Mouse (Mus musculus): ENCODE measurements at regions not wholly inside any gene's neighbourhood (a gene's known extent, or its start where the extent isn't known, plus 50 kb on each side); places are given as distances from the start of the nearest gene placed in this dataset.

- no peak overlapping the region for H3K4me3 ChIP-seq (ENCODE audit: low read depth, low read length)
- no peak overlapping the region for H3K9ac ChIP-seq (ENCODE audit: low read depth, low read length)
- no peaks in the 10 kb centered on the region for H3K9me3 ChIP-seq (replicated peaks; ENCODE audit: control insufficient read depth, low read length, poor library complexity, severe bottlenecking)
- no peak overlapping the region for H3K4me2 ChIP-seq (ENCODE audit: low read length)
- no peak for ATAC-seq
- H3K36me3 ChIP-seq (ENCODE audit: control insufficient read depth, insufficient read depth, low read length) = no peaks in the 10 kb centered on the region
- no peaks in the 10 kb centered on the region for H3K27me3 ChIP-seq (ENCODE audit: control insufficient read depth, insufficient read depth, low read depth, low read length)
- WGBS = 63% methylated on average over 2 of the region's 2 CpGs
- no peak overlapping the region for H3K27ac ChIP-seq (ENCODE audit: low read length)
- no peaks in the 10 kb centered on the region for H3K4me1 ChIP-seq (ENCODE audit: control insufficient read depth, insufficient read depth, low read length)
Observed at GRCm38 (mm10) chr15:63310426-63310825, 534.6 kb downstream of the Gsdmc2 start.

- no peaks in the 10 kb centered on the region for H3K27me3 ChIP-seq (ENCODE audit: control insufficient read depth, insufficient read depth, low read depth, low read length)
- ATAC-seq = no peak
- WGBS = 82% methylated on average over 4 of the region's 4 CpGs
- H3K27ac ChIP-seq (ENCODE audit: low read length) = no peak overlapping the region
- no peak overlapping the region for H3K9ac ChIP-seq (ENCODE audit: low read depth, low read length)
- H3K4me2 ChIP-seq (ENCODE audit: low read length) = no peak overlapping the region
- H3K4me3 ChIP-seq (ENCODE audit: low read depth, low read length) = no peak overlapping the region
- H3K9me3 ChIP-seq (replicated peaks; ENCODE audit: control insufficient read depth, low read length, poor library complexity, severe bottlenecking) = no peaks in the 10 kb centered on the region
- H3K36me3 ChIP-seq (ENCODE audit: control insufficient read depth, insufficient read depth, low read length) = no peaks in the 10 kb centered on the region
- H3K4me1 ChIP-seq (ENCODE audit: control insufficient read depth, insufficient read depth, low read length) = no peaks in the 10 kb centered on the region
Observed at GRCm38 (mm10) chr15:63299311-63299710, 545.7 kb downstream of the Gsdmc2 start.

- Histone ChIP-seq H3K4me1 (ENCODE audit: control insufficient read depth, insufficient read depth, low read length) (no peaks in the 10 kb centered on the region), H3K4me2 (ENCODE audit: low read length) (no peak overlapping the region), H3K9ac (ENCODE audit: low read depth, low read length) (no peak overlapping the region), H3K27me3 (ENCODE audit: control insufficient read depth, insufficient read depth, low read depth, low read length) (no peaks in the 10 kb centered on the region), H3K4me3 (ENCODE audit: low read depth, low read length) (no peak overlapping the region), H3K36me3 (ENCODE audit: control insufficient read depth, insufficient read depth, low read length) (no peaks in the 10 kb centered on the region), H3K9me3 (replicated peaks; ENCODE audit: control insufficient read depth, low read length, poor library complexity, severe bottlenecking) (no peaks in the 10 kb centered on the region), H3K27ac (ENCODE audit: low read length) (no peak overlapping the region)
- ATAC-seq = no peak
Observed at GRCm38 (mm10) chr15:63288534-63288933, 556.4 kb downstream of the Gsdmc2 start.

- Histone ChIP-seq H3K4me1 (ENCODE audit: control insufficient read depth, insufficient read depth, low read length) (no peaks in the 10 kb centered on the region), H3K4me3 (ENCODE audit: low read depth, low read length) (no peak overlapping the region), H3K27me3 (ENCODE audit: control insufficient read depth, insufficient read depth, low read depth, low read length) (no peaks in the 10 kb centered on the region), H3K36me3 (ENCODE audit: control insufficient read depth, insufficient read depth, low read length) (no peaks in the 10 kb centered on the region), H3K4me2 (ENCODE audit: low read length) (no peak overlapping the region), H3K27ac (ENCODE audit: low read length) (no peak overlapping the region), H3K9ac (ENCODE audit: low read depth, low read length) (no peak overlapping the region), H3K9me3 (replicated peaks; ENCODE audit: control insufficient read depth, low read length, poor library complexity, severe bottlenecking) (no peaks in the 10 kb centered on the region)
- 86% methylated on average over 1 of the region's 1 CpGs for WGBS
- no peak for ATAC-seq
Observed at GRCm38 (mm10) chr15:63286026-63286425, 559.0 kb downstream of the Gsdmc2 start.

- no peak overlapping the region for H3K9ac ChIP-seq (ENCODE audit: low read depth, low read length)
- H3K27me3 ChIP-seq (ENCODE audit: control insufficient read depth, insufficient read depth, low read depth, low read length) = no peaks in the 10 kb centered on the region
- ATAC-seq = no peak
- H3K27ac ChIP-seq (ENCODE audit: low read length) = no peak overlapping the region
- H3K4me3 ChIP-seq (ENCODE audit: low read depth, low read length) = no peak overlapping the region
- no peak overlapping the region for H3K4me2 ChIP-seq (ENCODE audit: low read length)
- no peaks in the 10 kb centered on the region for H3K36me3 ChIP-seq (ENCODE audit: control insufficient read depth, insufficient read depth, low read length)
- no peaks in the 10 kb centered on the region for H3K9me3 ChIP-seq (replicated peaks; ENCODE audit: control insufficient read depth, low read length, poor library complexity, severe bottlenecking)
- WGBS = 92% methylated on average over 2 of the region's 2 CpGs
- H3K4me1 ChIP-seq (ENCODE audit: control insufficient read depth, insufficient read depth, low read length) = no peaks in the 10 kb centered on the region
Observed at GRCm38 (mm10) chr15:63270381-63270780, 574.6 kb downstream of the Gsdmc2 start.

- H3K36me3 ChIP-seq (ENCODE audit: control insufficient read depth, insufficient read depth, low read length) = no peaks in the 10 kb centered on the region
- no peaks in the 10 kb centered on the region for H3K9me3 ChIP-seq (replicated peaks; ENCODE audit: control insufficient read depth, low read length, poor library complexity, severe bottlenecking)
- H3K4me3 ChIP-seq (ENCODE audit: low read depth, low read length) = no peak overlapping the region
- WGBS = 88% methylated on average over 1 of the region's 1 CpGs
- no peaks in the 10 kb centered on the region for H3K27me3 ChIP-seq (ENCODE audit: control insufficient read depth, insufficient read depth, low read depth, low read length)
- H3K27ac ChIP-seq (ENCODE audit: low read length) = no peak overlapping the region
- no peaks in the 10 kb centered on the region for H3K4me1 ChIP-seq (ENCODE audit: control insufficient read depth, insufficient read depth, low read length)
- H3K4me2 ChIP-seq (ENCODE audit: low read length) = no peak overlapping the region
- no peak for ATAC-seq
- no peak overlapping the region for H3K9ac ChIP-seq (ENCODE audit: low read depth, low read length)
Observed at GRCm38 (mm10) chr15:63265845-63266244, 579.1 kb downstream of the Gsdmc2 start.

GRCm38 (mm10) chr15:63255736-63256135 is 589.2 kb downstream of the Gsdmc2 start:
- WGBS = 84% methylated on average over 2 of the region's 2 CpGs
- no peaks in the 10 kb centered on the region for H3K27me3 ChIP-seq (ENCODE audit: control insufficient read depth, insufficient read depth, low read depth, low read length)
- no peak overlapping the region for H3K9ac ChIP-seq (ENCODE audit: low read depth, low read length)
- H3K4me1 ChIP-seq (ENCODE audit: control insufficient read depth, insufficient read depth, low read length) = no peaks in the 10 kb centered on the region
- ATAC-seq = no peak
- H3K27ac ChIP-seq (ENCODE audit: low read length) = no peak overlapping the region
- no peak overlapping the region for H3K4me3 ChIP-seq (ENCODE audit: low read depth, low read length)
- H3K36me3 ChIP-seq (ENCODE audit: control insufficient read depth, insufficient read depth, low read length) = no peaks in the 10 kb centered on the region
- no peak overlapping the region for H3K4me2 ChIP-seq (ENCODE audit: low read length)
- no peaks in the 10 kb centered on the region for H3K9me3 ChIP-seq (replicated peaks; ENCODE audit: control insufficient read depth, low read length, poor library complexity, severe bottlenecking)

- ATAC-seq = no peak
- Histone ChIP-seq H3K27me3 (ENCODE audit: control insufficient read depth, insufficient read depth, low read depth, low read length) (no peaks in the 10 kb centered on the region), H3K4me2 (ENCODE audit: low read length) (no peak overlapping the region), H3K27ac (ENCODE audit: low read length) (no peak overlapping the region), H3K9me3 (replicated peaks; ENCODE audit: control insufficient read depth, low read length, poor library complexity, severe bottlenecking) (no peaks in the 10 kb centered on the region), H3K36me3 (ENCODE audit: control insufficient read depth, insufficient read depth, low read length) (no peaks in the 10 kb centered on the region), H3K4me1 (ENCODE audit: control insufficient read depth, insufficient read depth, low read length) (no peaks in the 10 kb centered on the region), H3K4me3 (ENCODE audit: low read depth, low read length) (no peak overlapping the region), H3K9ac (ENCODE audit: low read depth, low read length) (no peak overlapping the region)
- 72% methylated on average over 1 of the region's 1 CpGs for WGBS
Observed at GRCm38 (mm10) chr15:63252781-63253340, 592.1 kb downstream of the Gsdmc2 start.

- no peak overlapping the region for H3K4me2 ChIP-seq (ENCODE audit: low read length)
- 77% methylated on average over 3 of the region's 3 CpGs for WGBS
- no peak overlapping the region for H3K9ac ChIP-seq (ENCODE audit: low read depth, low read length)
- no peak overlapping the region for H3K4me3 ChIP-seq (ENCODE audit: low read depth, low read length)
- no peaks in the 10 kb centered on the region for H3K27me3 ChIP-seq (ENCODE audit: control insufficient read depth, insufficient read depth, low read depth, low read length)
- H3K4me1 ChIP-seq (ENCODE audit: control insufficient read depth, insufficient read depth, low read length) = no peaks in the 10 kb centered on the region
- H3K36me3 ChIP-seq (ENCODE audit: control insufficient read depth, insufficient read depth, low read length) = no peaks in the 10 kb centered on the region
- no peaks in the 10 kb centered on the region for H3K9me3 ChIP-seq (replicated peaks; ENCODE audit: control insufficient read depth, low read length, poor library complexity, severe bottlenecking)
- no peak for ATAC-seq
- no peak overlapping the region for H3K27ac ChIP-seq (ENCODE audit: low read length)
Observed at GRCm38 (mm10) chr15:63238601-63239000, 606.4 kb downstream of the Gsdmc2 start.
